Mouse (Mus musculus) G1E-ER4 (cell line): ENCODE data around the gene Tmem222. TPM values are rescaled to one million over a fixed set of nuclear protein-coding genes. Genes with fewer than 3 reads are reported as not detected.
A peak's percentile ranks its signal among the peaks of the same experiment; 100 is the strongest.

ENCODE experiments used
- GATA1 ChIP-seq: IDR thresholded peaks from one replicate; pipeline ENCODE4 v1.8.0; 2012; ENCODE audit warnings: low read length, inconsistent platforms
- polyA plus RNA-seq: library from polyadenylated mRNA; stranded (reverse); fragments of >175 nt; gene quantifications from 2 replicates; pipeline ENCODE4 v1.2.3, GENCODE M21; 2012

Tmem222 gene
- polyA plus RNA-seq, 1 experiment, result 38.3 TPM

DNA sequence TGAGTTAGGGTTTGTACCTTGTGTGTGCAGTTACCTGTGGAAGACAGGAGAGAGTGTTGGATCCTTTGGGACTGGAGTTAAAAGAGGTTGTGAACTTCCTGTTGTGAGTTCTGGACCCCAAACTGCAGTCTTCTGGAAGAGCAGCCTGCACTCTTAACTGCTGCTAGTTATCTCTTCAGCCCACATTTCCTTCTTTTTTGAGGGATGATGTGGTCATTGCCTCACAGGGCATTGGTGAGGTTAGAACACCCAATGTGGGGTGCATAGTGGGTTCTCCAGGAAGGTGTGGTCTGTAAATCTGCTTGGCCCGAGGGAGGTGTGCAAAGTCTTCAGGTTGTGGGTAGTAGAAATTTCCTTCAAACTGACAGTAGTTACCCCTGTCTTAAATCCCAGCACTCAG, 33.3 kb downstream of the Tmem222 start:
- TF ChIP-seq GATA1, result no peak

DNA sequence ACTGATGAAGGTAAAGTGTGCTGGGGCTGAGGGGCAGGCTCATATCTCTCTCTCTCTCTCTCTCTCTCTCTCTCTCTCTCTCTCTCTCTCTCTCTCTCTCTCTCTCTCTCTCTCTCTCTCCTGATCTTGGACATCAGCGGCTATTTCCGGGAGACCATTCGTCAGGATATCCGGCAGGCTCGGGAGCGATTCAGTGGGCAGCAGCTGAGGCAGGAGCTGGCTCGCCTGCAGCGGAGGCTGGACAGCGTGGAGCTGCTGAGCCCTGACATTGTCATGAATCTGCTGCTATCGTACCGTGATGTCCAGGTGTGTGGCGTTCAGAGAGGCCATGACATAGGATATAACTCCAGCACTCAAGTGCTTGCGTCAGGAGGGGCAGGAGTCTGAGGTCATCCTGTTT, 34.1 kb downstream of the Tmem222 start:
- no peak for TF ChIP-seq GATA1

DNA sequence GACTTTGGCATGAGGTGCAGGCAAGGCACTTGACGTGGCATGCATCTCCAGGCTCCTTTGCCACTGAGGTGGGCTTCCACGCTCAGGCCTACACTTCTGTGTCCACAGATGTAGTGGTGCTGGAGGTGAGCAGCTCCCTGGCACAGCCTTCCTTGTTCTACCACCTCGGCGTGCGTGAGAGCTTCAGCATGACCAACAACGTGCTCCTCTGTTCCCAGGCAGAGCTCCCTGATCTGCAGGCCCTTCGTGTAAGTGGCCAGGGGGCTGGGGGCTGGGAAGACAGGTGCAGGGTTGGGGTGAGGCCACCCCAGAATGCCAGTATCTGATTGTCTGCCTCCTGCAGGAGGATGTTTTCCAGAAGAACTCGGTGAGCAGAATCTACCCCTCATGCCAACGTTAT, 34.9 kb downstream of the Tmem222 start:
- no peak for TF ChIP-seq GATA1

DNA sequence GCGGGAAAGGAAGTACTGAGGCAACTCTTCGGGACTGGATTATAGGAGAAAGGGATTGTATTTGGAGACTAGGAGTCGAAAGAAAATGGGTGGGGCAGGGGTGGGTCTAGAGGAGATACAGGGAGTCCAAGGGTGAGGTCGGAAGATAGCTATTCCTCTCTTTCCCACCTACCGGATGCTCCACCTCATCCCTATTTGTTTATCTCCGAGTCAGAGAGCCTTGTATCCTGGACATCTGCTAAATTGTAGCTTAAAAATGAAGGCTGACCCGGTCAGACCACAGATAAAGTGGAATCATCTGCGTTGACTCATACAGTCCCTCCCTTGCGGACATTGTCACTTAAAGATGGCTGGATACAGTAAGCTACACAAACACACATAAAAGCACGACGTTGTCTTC, 35.7 kb downstream of the Tmem222 start:
- no peak for TF ChIP-seq GATA1

DNA sequence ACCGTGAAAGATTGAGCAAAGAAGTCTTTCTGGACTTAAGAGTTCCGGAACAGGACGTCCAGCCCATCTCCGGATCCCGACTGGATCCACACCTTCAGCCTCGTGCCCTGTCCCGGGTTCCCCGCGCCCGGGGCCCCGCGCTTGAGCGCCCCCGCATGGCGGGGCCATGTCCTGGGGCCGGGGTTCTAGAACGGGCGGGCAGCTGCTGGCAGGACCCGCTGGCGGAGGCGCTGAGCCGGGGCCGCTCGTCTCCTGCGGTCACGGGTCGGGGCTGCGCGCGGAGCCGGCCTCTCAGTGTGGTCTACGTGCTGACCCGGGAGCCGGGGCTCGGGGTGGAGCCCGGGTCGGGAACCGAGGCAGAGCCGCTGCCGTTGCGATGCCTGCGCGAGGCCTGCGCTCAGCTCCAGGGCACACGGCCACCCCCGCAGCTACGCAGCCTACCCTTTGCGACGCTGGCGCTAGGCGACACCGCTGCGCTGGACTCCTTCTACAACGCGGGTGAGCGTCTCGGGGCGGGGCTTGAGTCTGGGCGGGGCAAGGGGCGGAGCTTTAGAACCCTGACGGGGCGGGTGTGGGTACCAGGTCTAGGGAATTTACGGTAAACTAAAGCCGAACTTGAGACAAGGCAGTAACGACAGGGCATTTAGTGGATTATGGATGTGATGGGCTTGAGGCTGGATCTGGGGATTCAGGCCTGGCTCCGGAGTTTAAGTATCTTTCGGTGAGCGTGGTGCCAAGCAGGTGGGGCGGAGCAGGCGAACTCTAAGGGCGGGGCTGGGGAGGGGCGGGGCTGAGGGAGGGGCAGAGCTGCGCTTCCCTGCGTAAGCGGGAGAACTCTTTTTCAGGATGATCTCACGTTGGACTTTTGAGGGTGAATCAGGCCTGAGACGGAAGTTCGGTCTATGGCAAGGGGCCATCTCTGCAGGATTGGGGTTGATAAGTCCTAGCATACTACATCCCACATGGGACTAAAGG, 36.4 kb downstream of the Tmem222 start:
- TF ChIP-seq GATA1, result no peak

DNA sequence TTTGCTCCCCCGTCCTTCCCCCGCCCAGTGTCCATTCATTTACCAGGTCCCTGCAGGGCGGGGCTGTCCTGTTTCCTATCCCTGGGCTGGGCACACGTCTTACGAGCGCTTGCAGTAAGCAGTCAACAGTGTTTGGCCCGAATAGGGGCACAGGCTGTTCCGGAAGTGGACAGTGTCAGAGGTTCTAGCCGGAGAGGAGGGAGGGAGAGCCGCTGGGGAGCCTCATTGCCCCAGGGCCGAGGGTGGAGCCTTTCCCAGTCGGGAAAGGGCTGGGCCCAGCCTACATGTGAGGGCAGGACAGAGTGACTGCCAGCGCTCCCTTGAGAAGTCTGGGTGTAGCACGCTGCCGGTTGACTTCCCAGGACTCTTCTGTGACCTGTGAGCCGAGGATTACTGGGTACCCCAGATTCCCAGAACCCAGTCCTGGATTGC, 37.1 kb downstream of the Tmem222 start, which contains the start of gene Map3k6:
TSS of gene Map3k6 (plus strand) at position 329 of the 432 bp plus-strand sequence.
- TF ChIP-seq GATA1, result no peak

DNA sequence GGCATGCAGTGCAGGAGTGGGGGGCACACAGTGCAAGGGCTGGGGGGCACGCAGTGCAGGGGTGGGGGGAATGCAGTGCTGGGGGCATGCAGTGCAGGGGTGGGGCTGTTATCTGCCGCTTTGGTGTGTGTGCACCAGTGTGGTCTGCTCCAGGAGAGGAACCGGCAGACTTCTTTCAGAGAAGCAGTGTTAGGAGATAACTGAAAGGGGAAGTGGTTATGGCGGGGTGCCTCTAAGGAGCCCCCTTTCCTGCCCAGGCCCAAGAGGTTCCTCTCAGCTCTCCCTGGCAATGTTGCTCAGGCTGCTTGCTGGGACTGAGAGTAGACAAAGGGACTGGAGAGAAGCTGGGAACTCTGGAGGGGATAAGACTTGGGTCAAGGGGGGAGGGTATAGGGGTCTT, 39.7 kb downstream of the Tmem222 start:
- TF ChIP-seq GATA1, result peak; percentile 34

DNA sequence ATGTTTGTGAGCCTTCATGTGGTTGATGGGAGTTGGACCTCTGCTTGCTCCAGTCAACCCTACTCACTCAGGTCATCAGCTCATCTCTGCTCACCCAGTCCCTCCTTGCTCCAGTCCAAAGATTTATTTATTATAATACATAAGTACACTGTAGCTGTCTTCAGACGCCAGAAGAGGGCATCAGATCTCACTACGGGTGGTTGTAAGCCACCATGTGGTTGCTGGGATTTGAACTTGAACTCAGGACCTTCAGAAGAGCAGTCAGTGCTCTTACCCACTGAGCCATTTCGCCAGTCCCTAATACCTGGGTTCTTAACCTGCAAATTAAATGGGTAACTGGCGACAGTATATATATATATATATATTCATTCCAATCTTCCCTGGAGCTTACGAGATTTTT, 42.2 kb downstream of the Tmem222 start:
- TF ChIP-seq GATA1, result no peak

DNA sequence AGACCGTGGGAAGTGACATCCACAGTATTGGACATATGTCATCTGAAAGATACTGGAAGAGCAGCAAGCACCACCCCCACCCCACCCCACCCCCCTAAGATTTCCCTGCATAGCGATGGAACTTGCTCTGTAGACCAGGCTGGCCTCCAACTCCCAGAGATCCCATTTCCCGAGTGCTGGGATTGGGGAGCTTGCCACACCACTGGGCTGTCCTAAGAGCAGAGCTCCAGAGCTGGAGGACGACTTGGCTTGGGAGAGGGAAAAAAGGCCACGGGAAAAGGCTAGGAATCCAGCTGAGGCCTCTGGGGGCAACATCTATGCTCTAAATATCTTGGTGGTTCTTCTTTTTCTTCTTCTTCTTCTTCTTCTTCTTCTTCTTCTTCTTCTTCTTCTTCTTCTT, 42.8 kb downstream of the Tmem222 start:
- TF ChIP-seq GATA1, result no peak

DNA sequence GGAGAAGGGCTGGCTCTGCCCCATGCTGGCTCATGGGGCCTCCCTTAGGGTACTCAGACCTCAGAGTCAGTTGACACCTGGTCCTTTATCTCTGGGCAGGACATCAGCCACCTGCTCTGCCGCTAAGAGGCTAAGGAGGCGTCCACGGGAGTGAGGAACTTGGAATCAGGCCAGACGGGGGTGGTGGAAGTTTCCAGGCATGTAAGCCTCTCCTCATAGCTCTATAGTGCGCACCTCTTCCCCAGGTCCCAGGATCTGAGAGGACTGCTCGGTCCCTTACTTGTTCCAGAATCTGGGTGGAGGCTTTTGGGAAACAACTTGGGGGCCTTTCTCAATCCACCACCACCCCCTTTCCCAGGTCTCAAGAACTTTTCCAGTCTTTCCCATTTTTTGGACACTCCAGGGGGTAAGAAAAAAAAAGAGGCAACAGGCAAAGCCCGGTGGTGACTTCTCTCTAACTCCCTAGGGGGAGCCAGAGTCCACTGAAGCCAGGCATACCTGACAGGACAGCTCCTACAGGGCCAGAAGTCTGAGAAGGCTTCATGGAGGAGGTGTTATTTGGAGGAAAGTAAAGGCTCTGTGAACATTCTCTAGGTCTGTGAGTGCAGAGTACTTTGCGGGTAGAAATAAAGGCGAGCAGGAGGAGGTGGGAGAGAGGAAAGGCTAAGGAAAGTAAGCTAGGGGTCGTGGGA, 44.2 kb downstream of the Tmem222 start:
- no peak for TF ChIP-seq GATA1

DNA sequence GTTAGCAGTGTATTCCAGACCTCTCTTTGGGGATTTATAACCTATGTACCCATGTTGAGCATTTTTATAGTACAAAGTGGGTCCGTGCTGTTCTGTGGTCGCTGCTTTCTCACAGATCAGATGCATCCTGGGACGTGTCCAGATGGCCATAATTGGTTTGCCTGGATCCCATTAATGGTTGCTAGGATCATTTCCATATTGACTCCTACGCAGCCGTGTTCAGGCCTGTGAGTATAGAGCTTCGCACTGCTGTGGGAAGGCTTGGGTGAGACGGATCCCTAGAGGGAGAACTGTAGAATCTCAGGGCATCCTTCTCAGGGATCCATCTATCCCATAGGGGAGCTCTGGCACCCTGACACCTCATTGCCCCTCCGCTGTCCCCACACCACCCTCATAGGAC, 48.0 kb downstream of the Tmem222 start:
- no peak for TF ChIP-seq GATA1

DNA sequence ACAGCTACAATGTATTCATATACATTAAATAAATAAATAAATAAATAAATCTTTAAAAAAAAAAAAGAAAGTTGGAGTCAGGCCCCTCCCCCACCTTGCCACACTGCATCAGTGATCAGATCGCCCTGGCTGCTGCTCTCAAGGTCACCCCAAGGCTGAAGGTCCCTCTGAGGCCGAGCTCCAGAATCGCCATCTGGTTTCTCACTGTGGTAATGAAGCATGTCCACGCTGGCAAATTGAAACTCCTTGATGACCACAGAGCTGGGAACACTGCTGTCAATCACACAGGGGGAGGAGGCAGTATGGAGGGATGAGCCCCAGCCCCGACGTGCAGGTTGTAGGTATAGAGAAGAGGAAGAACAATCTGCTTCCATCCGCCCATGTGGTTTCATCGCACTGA, 50.0 kb downstream of the Tmem222 start:
- TF ChIP-seq GATA1, result no peak

DNA sequence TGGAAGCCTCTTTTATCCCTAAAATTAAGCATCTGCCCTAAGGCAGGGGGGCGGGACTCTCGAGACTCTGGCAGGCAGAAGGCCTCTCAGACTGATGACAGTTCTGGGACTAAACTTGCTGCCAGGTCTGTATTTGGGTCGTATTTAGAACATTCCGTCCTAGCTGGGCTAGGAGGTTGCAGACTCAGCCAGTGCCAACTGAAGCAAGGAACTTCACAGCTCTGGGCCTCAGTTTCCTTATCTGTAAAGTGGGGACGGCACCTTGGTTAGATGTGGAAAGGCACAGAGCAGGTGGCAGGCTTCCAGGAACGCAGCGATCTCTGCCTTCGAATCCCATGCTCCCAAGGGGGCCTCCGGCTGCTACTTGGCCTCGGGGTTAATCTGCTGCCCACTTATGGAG, 51.5 kb downstream of the Tmem222 start:
- no peak for TF ChIP-seq GATA1

DNA sequence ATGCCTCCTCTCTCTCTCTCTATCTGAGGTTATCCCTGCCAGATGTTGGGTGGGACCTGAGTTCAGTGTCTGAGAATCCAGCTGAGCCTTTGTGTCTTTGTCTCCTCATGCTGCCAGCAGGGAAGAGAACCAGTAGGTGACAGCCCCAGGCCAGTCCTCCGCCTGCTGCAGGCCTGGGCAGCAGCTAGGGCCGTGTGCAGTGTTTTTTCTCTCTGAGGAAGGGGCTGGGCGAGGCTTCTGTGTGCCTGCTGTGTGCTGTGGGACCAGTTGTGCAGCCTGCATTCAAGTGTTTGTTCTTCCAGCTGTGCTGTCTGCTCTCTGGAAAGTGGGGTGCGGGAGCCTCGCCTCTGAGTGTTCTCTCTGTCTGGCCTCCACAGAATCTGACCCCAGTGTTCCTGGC, 53.7 kb downstream of the Tmem222 start:
- no peak for TF ChIP-seq GATA1

DNA sequence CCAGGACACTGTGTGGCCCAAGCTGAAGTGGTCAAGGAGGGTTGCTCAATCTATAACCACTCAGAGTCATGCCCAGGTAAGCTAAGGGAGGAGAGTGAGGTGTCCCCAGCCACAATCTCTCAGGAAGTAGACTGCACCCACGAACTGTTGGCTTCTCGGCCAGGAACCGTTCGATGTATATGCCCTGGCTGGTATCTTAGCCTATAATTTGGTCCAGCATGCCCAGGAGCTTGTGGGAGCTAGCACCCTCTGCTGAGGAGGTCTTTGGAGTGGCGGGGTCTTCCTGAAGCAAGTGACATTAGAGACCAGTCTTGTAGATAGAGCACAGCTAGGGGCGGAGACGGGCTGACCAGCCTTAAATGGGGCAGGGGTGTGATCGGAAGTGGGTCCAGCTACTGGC, 55.9 kb downstream of the Tmem222 start:
- no peak for TF ChIP-seq GATA1

DNA sequence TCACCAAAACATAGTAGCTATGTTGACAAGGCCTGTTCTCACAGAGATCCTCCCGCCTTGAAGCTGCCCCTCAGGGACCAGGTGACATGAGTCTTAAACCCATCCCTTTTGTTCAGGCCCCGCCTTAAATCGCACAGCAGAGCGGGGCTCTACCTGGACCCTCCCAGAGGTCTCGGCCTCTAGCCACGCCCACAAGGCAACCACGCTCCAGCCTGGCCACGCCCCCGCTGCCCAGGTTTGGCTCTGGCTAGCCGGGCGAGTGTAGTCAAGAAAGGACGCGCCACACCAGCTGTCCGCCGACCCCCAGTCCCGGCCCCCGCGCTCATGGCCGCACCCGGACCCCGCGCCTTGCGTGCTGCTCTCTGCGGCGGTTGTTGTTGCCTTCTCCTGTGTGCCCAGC, 56.9 kb downstream of the Tmem222 start:
- TF ChIP-seq GATA1, result no peak

DNA sequence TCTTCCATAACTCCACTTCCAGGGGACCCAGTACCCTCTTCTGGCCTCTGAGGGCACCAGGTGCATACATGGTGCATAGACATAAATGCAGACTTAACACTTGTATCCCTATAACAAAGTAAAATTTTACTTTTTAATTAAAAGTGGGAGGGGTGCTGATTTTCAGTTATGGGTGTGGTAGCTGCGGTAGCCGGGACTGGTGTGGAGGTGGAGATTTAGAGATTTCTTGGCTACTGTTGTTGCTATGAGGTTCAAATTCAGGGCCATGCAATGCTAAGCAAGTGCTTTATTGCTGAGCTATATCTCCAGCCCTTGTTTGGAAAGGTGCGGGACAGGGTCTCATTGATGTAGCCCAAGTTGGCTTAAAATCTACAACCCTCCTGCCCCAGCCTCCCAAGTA, 58.8 kb downstream of the Tmem222 start:
- no peak for TF ChIP-seq GATA1
